9 mouse cellular contexts compared by ENCODE assay signal in genomic region chr1:155537005-155537642, GRCm38 (mm10). TPM values are rescaled to one million over a fixed set of nuclear protein-coding genes. Genes with fewer than 3 reads are reported as not detected.
DNase-seq lines count a peak whose midpoint lies in the region; TF ChIP-seq lines count a peak whose summit lies in the region.
"Had no signal": no experiment of that assay in that cellular context is flagged by ENCODE, and none has a peak within 500 bp of the region (broad histone marks: within the 10 kb centered on the region; RNA-seq: fewer than 3 reads in every experiment).

No protein-coding gene starts in this region.

- no peaks in the 10 kb centered on the region for H3K4me1 ChIP-seq in spleen, adult 2 months (ENCODE audit: control insufficient read depth, insufficient read depth, insufficient read length)
- H3K4me1 ChIP-seq: hindbrain, embryonic 15.5 days had no signal

- no peak for DNase-seq in gastrocnemius, adult 2 months
- DNase-seq in gastrocnemius, postnatal 25 days: no peak
- DNase-seq in spleen, adult 2 months (ENCODE audit: low read depth in 1 of 2, low spot score in 2 of 2): peak; percentile 15 to 19
- no peak for DNase-seq in spleen, adult 12 weeks (ENCODE audit: low spot score)
- peak; percentile 73 for DNase-seq in cerebellum, adult 9-10 months
- DNase-seq in heart, postnatal 10 days: peak; percentile 71 to 86
- DNase-seq in lung, postnatal 10 days: peak; percentile 76
- DNase-seq in testis, postnatal 14 days (ENCODE audit: low spot score): peak; percentile 26

- TF ChIP-seq CTCF in gastrocnemius, adult 2 months (IDR thresholded peaks at IDR 0.05): peak; percentile 95
- TF ChIP-seq CTCF in spleen, adult 2 months (IDR thresholded peaks at IDR 0.05; ENCODE audit: extremely low read depth, insufficient read depth, insufficient read length, insufficient replicate concordance): peak; percentile 26; the same call in 1 of the 2 replicates

- no peaks in the 10 kb centered on the region for H3K36me3 ChIP-seq in spleen, adult 2 months (ENCODE audit: control insufficient read depth, insufficient read depth, low read length)
- H3K36me3 ChIP-seq: hindbrain, embryonic 15.5 days had no signal

- H3K4me3 ChIP-seq in gastrocnemius, adult 2 months: no peak overlapping the region
- no peak overlapping the region for H3K4me3 ChIP-seq in spleen, adult 2 months (ENCODE audit: extremely low read depth, insufficient read depth, insufficient read length)
- H3K4me3 ChIP-seq: hindbrain, embryonic 15.5 days had no signal

- 6% methylated on average over 2 of the region's 2 CpGs for WGBS in spleen, adult 2 months

- intact Hi-C loops in gastrocnemius, adult 2 months (cut with DNase I): loop anchor here (1.0 to 10.0 kb wide), 2 partner anchors 244 to 482 kb away; no protein-coding TSS in a partner anchor
- intact Hi-C loops in heart, postnatal 10 days (cut with DNase I): loop anchor here (1.0 kb wide), 1 partner anchor 244 kb away; no protein-coding TSS in a partner anchor

- H3K27ac ChIP-seq in gastrocnemius, adult 2 months: no peak overlapping the region
- no peak overlapping the region for H3K27ac ChIP-seq in spleen, adult 2 months (ENCODE audit: insufficient read depth, low read length)
- H3K27ac ChIP-seq: hindbrain, embryonic 15.5 days had no signal

- TF ChIP-seq POLR2A in spleen, adult 2 months (IDR thresholded peaks at IDR 0.05; ENCODE audit: low read depth, low read length): no peak

- H3K27me3 ChIP-seq in spleen, adult 2 months (ENCODE audit: control insufficient read depth, insufficient read depth, low read length): no peaks in the 10 kb centered on the region
- H3K27me3 ChIP-seq: hindbrain, embryonic 15.5 days had no signal

RNA-seq across cellular contexts. Expression of gene Acbd6, which starts 20.8 kb away (rescaled TPM):
- total RNA-seq in gastrocnemius, adult 2 months (2021): 10 to 100 TPM; 54.4 to 65.2 TPM
- total RNA-seq in gastrocnemius, postnatal 25 days (2021): 10 to 100 TPM; 49.5 to 55.4 TPM
- 61.7 and 130 TPM in 2 replicates for polyA plus RNA-seq in spleen, adult 2 months (2012; rRNA removed)
- 10 to 100 TPM; 63.4 to 64.7 TPM for total RNA-seq in heart, postnatal 10 days (2021)

Comparison
In these comparisons a context has a peak if more than half of its experiments do, and no peak if none do; other contexts are left out.
1. DNase-seq: peak in spleen, adult 2 months (2 of 2), cerebellum, adult 9-10 months (single experiment), heart, postnatal 10 days (2 of 2), lung, postnatal 10 days (single experiment) and testis, postnatal 14 days (single experiment); none in gastrocnemius, adult 2 months (single experiment), gastrocnemius, postnatal 25 days (single experiment) and spleen, adult 12 weeks (single experiment).